Mouse (Mus musculus): Measurements from ENCODE around the gene Mia3. TPM values are rescaled to one million over a fixed set of nuclear protein-coding genes. Genes with fewer than 3 reads are reported as not detected.

Gene Mia3
- total and polyA plus RNA-seq, 2 experiments from 2014 or later, result 98.1 to 148 TPM

GRCm38 (mm10) chr1:183297473-183297885, 71.9 kb downstream of the Mia3 start:
- WGBS, result under 1% methylated on average over 28 of the region's 30 CpGs
- peak overlapping the region; percentile 13; the same call in 1 of the 2 replicates for H3K27ac ChIP-seq
- no peaks in the 10 kb centered on the region for H3K9me3 ChIP-seq (ENCODE audit: low read length)
- ATAC-seq, result no peak; the same call in 1 of the 2 replicates
- peak; percentile 46 for DNase-seq (ENCODE audit: low spot score)
- peak overlapping the region; percentile 55 for H3K4me2 ChIP-seq (ENCODE audit: low read depth, low read length)
- peak overlapping the region; percentile 46 for H3K4me3 ChIP-seq (ENCODE audit: low read length)
- no peaks in the 10 kb centered on the region for H3K4me1 ChIP-seq (ENCODE audit: insufficient read depth, low read length)
- TF ChIP-seq CTCF (IDR thresholded peaks at IDR 0.05; ENCODE audit: low read depth), result no peak
- H3K27me3 ChIP-seq (ENCODE audit: insufficient read depth, low read length), result no peaks in the 10 kb centered on the region
- peak overlapping the region; percentile 39 for H3K9ac ChIP-seq (replicated peaks; ENCODE audit: low read length)
- 0 out of 2 replicates have a peak, but pooled peaks cover 7% of the 10 kb centered on the region for H3K36me3 ChIP-seq (ENCODE audit: insufficient read depth, low read length)

GRCm38 (mm10) chr1:183296877-183297383, 72.4 kb downstream of the Mia3 start, which contains the start of gene Brox:
Gene Brox, minus strand, starts transcription at chr1:183297269.
- ATAC-seq, result peak; percentile 95
- no peak for TF ChIP-seq CTCF (IDR thresholded peaks at IDR 0.05; ENCODE audit: low read depth)
- Histone ChIP-seq H3K9ac (replicated peaks; ENCODE audit: low read length) (peak within 1 kb of the TSS; percentile 49), H3K27ac (peak within 1 kb of the TSS; percentile 66), H3K4me2 (ENCODE audit: low read depth, low read length) (peak within 1 kb of the TSS; percentile 55), H3K4me1 (ENCODE audit: insufficient read depth, low read length) (no peaks in the 10 kb centered on the region), H3K4me3 (ENCODE audit: low read length) (peak within 1 kb of the TSS; percentile 46), H3K27me3 (ENCODE audit: insufficient read depth, low read length) (no peaks in the 10 kb centered on the region), H3K36me3 (ENCODE audit: insufficient read depth, low read length) (peaks cover 11% of the 10 kb centered on the region; the same call in 1 of the 2 replicates), H3K9me3 (ENCODE audit: low read length) (no peaks in the 10 kb centered on the region)
- WGBS, result 1% methylated on average over 38 of the region's 39 CpGs
- peak; percentile 95 for DNase-seq (ENCODE audit: low spot score)

DNA sequence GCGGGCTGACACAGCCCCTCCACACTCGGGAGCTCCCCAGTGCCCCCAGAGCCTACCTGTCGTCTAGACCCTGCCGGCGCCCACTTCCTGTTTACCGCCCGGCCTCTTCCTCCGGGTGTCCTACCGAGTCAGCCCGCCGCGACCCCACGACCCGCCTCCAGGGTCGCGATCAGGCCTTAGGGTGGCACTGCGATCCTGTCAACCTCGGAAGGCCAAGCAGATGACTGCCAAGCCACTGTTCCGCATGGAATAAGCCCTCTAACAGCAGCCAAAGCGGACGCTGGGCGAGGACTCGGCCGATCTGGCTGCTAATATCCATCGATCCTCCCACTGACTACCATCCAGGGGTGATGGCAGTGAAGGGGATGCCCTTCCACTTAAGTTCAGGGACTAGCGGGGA, 72.9 kb downstream of the Mia3 start, which contains the start of gene Aida:
Gene Aida (plus strand): TSS at position 126 of the 400 bp plus-strand sequence.
- peak within 1 kb of the TSS; percentile 66 for H3K27ac ChIP-seq
- peak; percentile 36; the same call in 1 of the 2 replicates for TF ChIP-seq CTCF (IDR thresholded peaks at IDR 0.05; ENCODE audit: low read depth)
- H3K4me2 ChIP-seq (ENCODE audit: low read depth, low read length), result peak within 1 kb of the TSS; percentile 55
- WGBS, result under 1% methylated on average over 26 of the region's 26 CpGs
- no peaks in the 10 kb centered on the region for H3K4me1 ChIP-seq (ENCODE audit: insufficient read depth, low read length)
- H3K36me3 ChIP-seq (ENCODE audit: insufficient read depth, low read length), result peaks cover 12% of the 10 kb centered on the region; the same call in 1 of the 2 replicates
- ATAC-seq, result peak; percentile 30
- H3K4me3 ChIP-seq (ENCODE audit: low read length), result peak within 1 kb of the TSS; percentile 46
- H3K27me3 ChIP-seq (ENCODE audit: insufficient read depth, low read length), result no peaks in the 10 kb centered on the region
- H3K9ac ChIP-seq (replicated peaks; ENCODE audit: low read length), result peak within 1 kb of the TSS; percentile 49
- peak; percentile 53 for DNase-seq (ENCODE audit: low spot score)
- H3K9me3 ChIP-seq (ENCODE audit: low read length), result no peaks in the 10 kb centered on the region

- Histone ChIP-seq H3K4me1 (ENCODE audit: insufficient read depth, low read length) (no peaks in the 10 kb centered on the region), H3K4me2 (ENCODE audit: low read depth, low read length) (no peak overlapping the region), H3K9ac (replicated peaks; ENCODE audit: low read length) (no peak overlapping the region), H3K36me3 (ENCODE audit: insufficient read depth, low read length) (peaks cover 69% of the 10 kb centered on the region), H3K9me3 (ENCODE audit: low read length) (no peaks in the 10 kb centered on the region), H3K27ac (no peak overlapping the region), H3K4me3 (ENCODE audit: low read length) (no peak overlapping the region), H3K27me3 (ENCODE audit: insufficient read depth, low read length) (no peaks in the 10 kb centered on the region)
- TF ChIP-seq CTCF (IDR thresholded peaks at IDR 0.05; ENCODE audit: low read depth), result no peak
- 97% methylated on average over 4 of the region's 4 CpGs for WGBS
- ATAC-seq, result no peak
- DNase-seq (ENCODE audit: low spot score), result no peak
These were observed 79.8 kb downstream of the Mia3 start for GRCm38 (mm10) chr1:183289576-183289975.

- Histone ChIP-seq H3K4me3 (ENCODE audit: low read length) (no peak overlapping the region), H3K27me3 (ENCODE audit: insufficient read depth, low read length) (no peaks in the 10 kb centered on the region), H3K9ac (replicated peaks; ENCODE audit: low read length) (no peak overlapping the region), H3K9me3 (ENCODE audit: low read length) (no peaks in the 10 kb centered on the region), H3K4me1 (ENCODE audit: insufficient read depth, low read length) (no peaks in the 10 kb centered on the region), H3K27ac (no peak overlapping the region), H3K4me2 (ENCODE audit: low read depth, low read length) (no peak overlapping the region), H3K36me3 (ENCODE audit: insufficient read depth, low read length) (peaks cover 78% of the 10 kb centered on the region)
- no peak for TF ChIP-seq CTCF (IDR thresholded peaks at IDR 0.05; ENCODE audit: low read depth)
- 86% methylated on average over 3 of the region's 3 CpGs for WGBS
- no peak for ATAC-seq
- DNase-seq (ENCODE audit: low spot score), result no peak
These were observed 81.0 kb downstream of the Mia3 start for GRCm38 (mm10) chr1:183288351-183288750.

Other genes starting within 250 kb of the Mia3 start
- 8.2 and 15.3 TPM in 2 replicates for gene Disp1, start 148.0 kb downstream of the Mia3 start, total RNA-seq (2014; rRNA removed)
- 7.4 and 7.9 TPM in 2 replicates for gene Disp1, start 148.0 kb downstream of the Mia3 start, polyA plus RNA-seq (2015; fragmentation: Nextera tagmentation; extraction: Ambion mirVana)
- gene Aida, start 73.0 kb downstream of the Mia3 start, total RNA-seq (2014; rRNA removed), result 48.5 and 63.1 TPM in 2 replicates
- 49.9 and 52.6 TPM in 2 replicates for gene Aida, start 73.0 kb downstream of the Mia3 start, polyA plus RNA-seq (2015; fragmentation: Nextera tagmentation; extraction: Ambion mirVana)
- 80.6 and 93.8 TPM in 2 replicates for gene Brox, start 72.3 kb downstream of the Mia3 start, total RNA-seq (2014; rRNA removed)
- gene Brox, start 72.3 kb downstream of the Mia3 start, polyA plus RNA-seq (2015; fragmentation: Nextera tagmentation; extraction: Ambion mirVana), result 82.3 and 84.4 TPM in 2 replicates
- gene Taf1a, start 19.4 kb upstream of the Mia3 start, total RNA-seq (2014; rRNA removed), result 7.2 and 12.7 TPM in 2 replicates
- gene Taf1a, start 19.4 kb upstream of the Mia3 start, polyA plus RNA-seq (2015; fragmentation: Nextera tagmentation; extraction: Ambion mirVana), result 8.8 and 11.0 TPM in 2 replicates
- not detected in 2 replicates for gene Hhipl2, start 48.7 kb upstream of the Mia3 start, total RNA-seq (2014; rRNA removed)
- gene Hhipl2, start 48.7 kb upstream of the Mia3 start, polyA plus RNA-seq (2015; fragmentation: Nextera tagmentation; extraction: Ambion mirVana), result 0.36 TPM in 1 of 2 replicates, not detected in the other